Mouse (Mus musculus) limb, embryonic 15.5 days (tissue): ENCODE measurements around the gene Kcng3. TPM values are rescaled to one million over a fixed set of nuclear protein-coding genes. Genes with fewer than 3 reads are reported as not detected.

Source experiments
- ATAC-seq: fragments of 200-750 bp; cut with Nextera tagmentation; 2 replicates; pipeline ENCODE4 v1.8.0; 2017; ENCODE audit warnings: low read depth, moderate TSS enrichment; ENCODE audit not compliant: insufficient number of reproducible peaks, low FRiP score, low TSS enrichment
- H3K27ac ChIP-seq: fragments of 300-500 bp; sonication (generic); 2 replicates; pipeline ENCODE4 v1.5.1; 2015; ENCODE audit warnings: moderate library complexity, mild to moderate bottlenecking, inconsistent platforms
- H3K27me3 ChIP-seq: fragments of 300-500 bp; sonication (generic); 2 replicates; pipeline ENCODE4 v1.6.1; 2015; ENCODE audit warnings: inconsistent platforms
- H3K36me3 ChIP-seq: fragments of 300-500 bp; sonication (generic); 2 replicates; pipeline ENCODE4 v1.6.1; 2015; ENCODE audit warnings: inconsistent platforms
- H3K4me1 ChIP-seq: fragments of 300-500 bp; sonication (generic); 2 replicates; pipeline ENCODE4 v1.6.1; 2015; ENCODE audit warnings: inconsistent platforms
- H3K4me2 ChIP-seq: fragments of 300-500 bp; sonication (generic); 2 replicates; pipeline ENCODE4 v1.6.1; 2015; ENCODE audit warnings: mild to moderate bottlenecking, inconsistent platforms
- H3K4me3 ChIP-seq: fragments of 300-500 bp; sonication (generic); 2 replicates; pipeline ENCODE4 v1.5.1; 2015; ENCODE audit warnings: mild to moderate bottlenecking, inconsistent platforms
- H3K9ac ChIP-seq: fragments of 300-500 bp; sonication (generic); 2 replicates; pipeline ENCODE4 v1.6.1; 2015; ENCODE audit warnings: inconsistent platforms
- H3K9me3 ChIP-seq: fragments of 300-500 bp; sonication (generic); 2 replicates; pipeline ENCODE4 v1.6.1; 2016; ENCODE audit warnings: inconsistent platforms
- WGBS: fragments of 180-500 bp; shearing (Covaris S2); methylation state at CpG from one replicate; pipeline ENCODE4 v1.1.7; 2015; 5-methylcytosine and 5-hydroxymethylcytosine counted together
- polyA plus RNA-seq: library from polyadenylated mRNA; unstranded; fragments of >200 nt; fragmentation: Nextera tagmentation; extraction: Ambion mirVana; gene quantifications from 2 replicates; pipeline ENCODE4 v1.2.1, GENCODE M21; 2015

Kcng3 gene
- polyA plus RNA-seq = not detected in 2 replicates

GRCm38 (mm10) chr17:83631783-83632652 lies at the start of gene Kcng3:
TSS of gene Kcng3 (minus strand) at chr17:83631895.
- Histone ChIP-seq H3K4me2 (peak within 1 kb of the TSS; percentile 98), H3K4me3 (peak within 1 kb of the TSS; percentile 53), H3K27me3 (peaks cover 74% of the 10 kb centered on the region), H3K27ac (no peak within 1 kb of the TSS), H3K9ac (peak within 1 kb of the TSS; percentile 42), H3K4me1 (peaks cover 26% of the 10 kb centered on the region), H3K9me3 (no peaks in the 10 kb centered on the region), H3K36me3 (no peaks in the 10 kb centered on the region)
- ATAC-seq = no peak
- under 1% methylated on average over 45 of the region's 86 CpGs for WGBS

DNA sequence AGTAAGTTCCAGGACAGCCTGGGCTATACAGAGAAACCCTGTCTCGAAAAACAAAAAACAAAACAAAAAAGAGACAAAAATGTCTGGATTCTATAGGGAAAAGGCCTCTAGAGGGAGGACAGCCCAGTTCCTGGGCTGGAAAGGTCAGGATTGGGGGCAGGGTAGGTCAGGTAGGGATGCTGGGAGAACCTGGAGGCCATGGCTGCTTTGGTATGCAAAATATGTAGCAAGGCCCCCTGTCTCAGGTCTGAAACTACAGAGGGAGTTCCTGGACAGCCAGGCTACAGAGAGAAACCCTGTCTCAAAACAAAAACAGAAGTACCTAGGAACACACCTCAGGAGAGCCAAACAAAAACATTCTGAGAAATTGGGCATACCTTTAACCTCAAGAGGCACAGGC lies 45.7 kb upstream of the Kcng3 start:
- no peak overlapping the region for H3K9ac ChIP-seq
- H3K36me3 ChIP-seq = no peaks in the 10 kb centered on the region
- H3K9me3 ChIP-seq = no peaks in the 10 kb centered on the region
- H3K27me3 ChIP-seq = no peaks in the 10 kb centered on the region
- no peak overlapping the region for H3K4me2 ChIP-seq
- WGBS = 86% methylated on average over 1 of the region's 1 CpGs
- no peaks in the 10 kb centered on the region for H3K4me1 ChIP-seq
- no peak overlapping the region for H3K4me3 ChIP-seq
- no peak for ATAC-seq
- no peak overlapping the region for H3K27ac ChIP-seq

DNA sequence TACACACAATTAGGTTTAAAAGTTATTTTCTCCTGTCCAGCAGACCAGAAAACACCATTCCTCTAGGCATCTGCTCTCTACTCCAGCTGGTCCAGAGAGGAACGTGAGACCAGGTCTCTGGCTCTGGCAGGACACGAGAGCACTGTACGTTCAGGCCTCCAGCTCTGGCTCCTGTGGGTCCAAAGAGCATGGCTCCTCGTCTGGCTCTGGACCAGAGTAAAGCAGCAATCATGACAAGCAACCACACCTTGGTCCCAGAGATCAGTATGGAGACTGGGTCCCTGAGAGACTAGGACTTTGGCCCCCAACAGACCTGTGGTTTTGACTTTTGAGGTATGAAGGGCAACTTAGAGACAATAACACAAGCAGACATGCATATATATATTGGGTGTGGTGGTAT lies 41.0 kb upstream of the Kcng3 start:
- Histone ChIP-seq H3K9ac (no peak overlapping the region), H3K36me3 (no peaks in the 10 kb centered on the region), H3K4me2 (no peak overlapping the region), H3K27me3 (no peaks in the 10 kb centered on the region), H3K4me3 (no peak overlapping the region), H3K27ac (no peak overlapping the region), H3K9me3 (no peaks in the 10 kb centered on the region), H3K4me1 (no peaks in the 10 kb centered on the region)
- 82% methylated on average over 4 of the region's 4 CpGs for WGBS
- ATAC-seq = no peak

DNA sequence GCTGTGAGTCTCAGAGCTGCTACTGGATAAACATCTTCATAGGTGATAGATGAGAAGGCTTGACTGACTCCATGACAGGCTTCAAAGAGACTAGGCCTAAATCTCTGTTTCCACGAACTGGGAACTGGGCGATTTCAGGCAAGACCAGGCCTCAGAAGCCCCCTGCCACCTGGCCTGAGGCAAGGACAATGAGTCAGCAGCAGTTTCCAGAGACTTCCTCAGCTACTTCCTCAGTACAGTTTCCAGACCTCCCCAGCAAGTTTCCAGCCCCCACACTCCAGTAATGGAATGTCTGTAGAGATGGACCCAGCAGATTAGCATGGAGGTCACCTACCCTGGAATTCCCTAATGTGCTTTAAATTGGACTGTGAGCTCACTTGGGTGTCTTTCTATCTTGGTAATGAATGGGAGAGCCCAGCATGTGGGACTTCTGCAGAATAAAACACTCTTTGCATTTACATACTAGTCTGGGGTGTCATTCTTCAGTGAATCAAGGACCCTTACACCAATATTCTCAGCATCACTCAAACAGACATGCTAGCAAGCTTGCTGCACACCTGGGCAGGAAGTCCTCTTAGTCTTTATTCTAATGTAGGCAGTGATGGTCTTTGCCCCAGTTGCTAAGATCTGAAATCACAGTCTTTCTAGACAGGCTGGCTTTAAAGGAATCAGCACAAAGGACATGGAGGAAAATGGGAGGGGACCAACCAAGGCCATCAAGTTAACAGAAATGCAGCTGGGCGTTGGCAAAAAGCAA lies 36.4 kb upstream of the Kcng3 start:
- Histone ChIP-seq H3K4me2 (no peak overlapping the region), H3K4me1 (no peaks in the 10 kb centered on the region), H3K9me3 (no peaks in the 10 kb centered on the region), H3K27me3 (no peaks in the 10 kb centered on the region), H3K4me3 (no peak overlapping the region), H3K9ac (no peak overlapping the region), H3K36me3 (no peaks in the 10 kb centered on the region), H3K27ac (no peak overlapping the region)
- WGBS = 67% methylated on average over 3 of the region's 3 CpGs
- no peak for ATAC-seq

GRCm38 (mm10) chr17:83666597-83667287 lies 35.0 kb upstream of the Kcng3 start:
- Histone ChIP-seq H3K4me1 (no peaks in the 10 kb centered on the region), H3K9me3 (no peaks in the 10 kb centered on the region), H3K27me3 (no peaks in the 10 kb centered on the region), H3K9ac (no peak overlapping the region), H3K36me3 (no peaks in the 10 kb centered on the region), H3K4me2 (no peak overlapping the region), H3K4me3 (no peak overlapping the region), H3K27ac (no peak overlapping the region)
- WGBS = 68% methylated on average over 13 of the region's 13 CpGs
- no peak for ATAC-seq

GRCm38 (mm10) chr17:83664761-83665160 lies 33.1 kb upstream of the Kcng3 start:
- H3K36me3 ChIP-seq = no peaks in the 10 kb centered on the region
- H3K9ac ChIP-seq = no peak overlapping the region
- ATAC-seq = no peak
- H3K27ac ChIP-seq = no peak overlapping the region
- no peaks in the 10 kb centered on the region for H3K27me3 ChIP-seq
- no peaks in the 10 kb centered on the region for H3K4me1 ChIP-seq
- H3K9me3 ChIP-seq = no peaks in the 10 kb centered on the region
- WGBS = 39% methylated on average over 8 of the region's 8 CpGs
- H3K4me3 ChIP-seq = no peak overlapping the region
- no peak overlapping the region for H3K4me2 ChIP-seq

- no peaks in the 10 kb centered on the region for H3K9me3 ChIP-seq
- 58% methylated on average over 1 of the region's 1 CpGs for WGBS
- H3K27ac ChIP-seq = no peak overlapping the region
- no peaks in the 10 kb centered on the region for H3K36me3 ChIP-seq
- no peak overlapping the region for H3K4me3 ChIP-seq
- no peaks in the 10 kb centered on the region for H3K27me3 ChIP-seq
- H3K4me1 ChIP-seq = no peaks in the 10 kb centered on the region
- H3K9ac ChIP-seq = no peak overlapping the region
- ATAC-seq = no peak
- no peak overlapping the region for H3K4me2 ChIP-seq
These were observed 27.2 kb upstream of the Kcng3 start for GRCm38 (mm10) chr17:83658943-83659342.

DNA sequence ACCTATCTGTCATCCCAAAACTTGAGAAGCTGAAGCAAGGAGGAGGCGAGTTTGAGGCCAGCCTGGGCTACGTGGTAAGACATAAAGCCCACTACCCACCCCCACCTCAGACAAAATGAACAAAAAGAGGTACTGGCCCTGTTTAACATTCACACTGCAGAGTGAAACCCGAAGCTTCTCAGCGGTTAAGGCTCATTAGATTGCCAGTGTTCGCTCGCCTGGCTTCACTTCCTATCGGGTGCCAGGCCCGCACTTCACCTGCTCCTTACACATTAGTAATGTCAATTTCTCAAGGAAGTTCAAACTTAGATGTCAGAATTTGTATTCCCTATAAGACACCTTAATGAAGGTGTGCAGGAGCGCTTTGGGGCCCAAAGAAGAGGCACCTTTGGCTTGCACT lies 25.7 kb upstream of the Kcng3 start:
- 73% methylated on average over 9 of the region's 9 CpGs for WGBS
- H3K4me2 ChIP-seq = no peak overlapping the region
- H3K9me3 ChIP-seq = no peaks in the 10 kb centered on the region
- no peaks in the 10 kb centered on the region for H3K36me3 ChIP-seq
- no peak overlapping the region for H3K4me3 ChIP-seq
- no peak overlapping the region for H3K27ac ChIP-seq
- H3K27me3 ChIP-seq = no peaks in the 10 kb centered on the region
- ATAC-seq = no peak
- no peak overlapping the region for H3K9ac ChIP-seq
- H3K4me1 ChIP-seq = no peaks in the 10 kb centered on the region

DNA sequence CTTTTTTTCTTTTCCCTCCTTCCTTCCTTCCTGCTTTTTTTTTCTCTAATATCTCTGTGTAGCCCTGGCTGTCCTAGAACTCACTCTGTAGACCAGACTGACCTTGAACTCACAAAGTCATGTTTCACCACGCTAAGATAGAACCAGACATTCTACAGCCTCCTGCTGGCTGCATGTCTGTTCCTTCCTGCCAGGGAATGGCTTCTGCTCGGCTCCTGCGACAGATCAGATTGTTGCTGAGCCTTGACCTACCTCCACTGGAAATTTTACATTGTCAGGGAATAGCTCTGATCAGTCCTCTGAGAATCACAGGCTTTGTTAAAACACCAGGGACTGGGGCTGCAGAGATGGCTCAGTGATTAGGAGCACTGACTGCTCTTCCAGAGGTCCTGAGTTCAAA lies 24.0 kb upstream of the Kcng3 start:
- Histone ChIP-seq H3K4me1 (no peaks in the 10 kb centered on the region), H3K4me2 (no peak overlapping the region), H3K27ac (no peak overlapping the region), H3K4me3 (no peak overlapping the region), H3K36me3 (no peaks in the 10 kb centered on the region), H3K9ac (no peak overlapping the region), H3K9me3 (no peaks in the 10 kb centered on the region), H3K27me3 (no peaks in the 10 kb centered on the region)
- WGBS = 81% methylated on average over 3 of the region's 3 CpGs
- ATAC-seq = no peak

- no peak overlapping the region for H3K27ac ChIP-seq
- H3K27me3 ChIP-seq = no peaks in the 10 kb centered on the region
- no peak overlapping the region for H3K4me3 ChIP-seq
- WGBS = 58% methylated on average over 13 of the region's 13 CpGs
- H3K9ac ChIP-seq = no peak overlapping the region
- H3K4me2 ChIP-seq = no peak overlapping the region
- H3K36me3 ChIP-seq = no peaks in the 10 kb centered on the region
- no peak for ATAC-seq
- H3K4me1 ChIP-seq = no peaks in the 10 kb centered on the region
- H3K9me3 ChIP-seq = no peaks in the 10 kb centered on the region
These were observed 23.0 kb upstream of the Kcng3 start for GRCm38 (mm10) chr17:83654651-83655136.

- no peak for ATAC-seq
- Histone ChIP-seq H3K9me3 (no peaks in the 10 kb centered on the region), H3K27ac (no peak overlapping the region), H3K9ac (no peak overlapping the region), H3K4me2 (no peak overlapping the region), H3K36me3 (no peaks in the 10 kb centered on the region), H3K4me3 (no peak overlapping the region), H3K27me3 (no peaks in the 10 kb centered on the region), H3K4me1 (no peaks in the 10 kb centered on the region)
- 85% methylated on average over 3 of the region's 3 CpGs for WGBS
These were observed 21.9 kb upstream of the Kcng3 start for GRCm38 (mm10) chr17:83653635-83654034.
